Mouse (Mus musculus) E14TG2a.4 (cell line): ENCODE results near the gene Bbs9.

Experiments used
- CTCF ChIP-seq: conservative IDR thresholded peaks from 2 replicates; pipeline ENCODE4 v1.5.1; 2014; ENCODE audit warnings: low read length
- NANOG ChIP-seq: IDR thresholded peaks from 2 replicates; pipeline ENCODE4 v1.6.1; 2014; ENCODE audit warnings: borderline replicate concordance, low read length, mixed read lengths

DNA sequence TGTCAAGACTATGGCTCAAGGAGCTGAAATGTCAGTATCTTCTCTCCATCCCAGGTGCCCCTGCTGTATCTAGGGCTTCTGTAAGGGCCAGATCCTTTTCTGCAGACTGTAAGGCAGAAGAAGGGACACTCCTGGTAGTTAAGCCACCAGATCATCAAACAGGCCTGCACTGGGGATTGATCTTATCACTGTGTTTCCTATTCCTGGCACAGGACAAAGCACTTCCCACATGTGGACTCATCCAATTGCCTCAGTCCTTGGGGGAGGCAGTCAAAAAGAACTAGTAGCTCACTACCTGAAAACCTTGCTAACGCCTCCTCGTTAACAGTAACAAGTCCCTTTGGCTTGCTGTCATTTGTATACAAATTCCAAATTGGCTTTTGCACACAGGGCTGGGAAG, 336.4 kb downstream of the Bbs9 start:
- TF ChIP-seq CTCF (no peak), NANOG (no peak)
